Mouse (Mus musculus): ENCODE data around the gene Patj. TPM values are rescaled to one million over a fixed set of nuclear protein-coding genes. Genes with fewer than 3 reads are reported as not detected.

The Patj gene
- polyA plus RNA-seq, 1 experiment = 9.0 TPM

- TF ChIP-seq POLR2A (IDR thresholded peaks at IDR 0.05; ENCODE audit: borderline replicate concordance, extremely low read depth, insufficient read depth, insufficient read length, poor library complexity, severe bottlenecking) (no peak), CTCF (IDR thresholded peaks at IDR 0.05; ENCODE audit: borderline replicate concordance, extremely low read depth, insufficient read depth, insufficient read length) (no peak)
- no peak for DNase-seq (ENCODE audit: low read depth)
These were observed 190.7 kb downstream of the Patj start for GRCm38 (mm10) chr4:98586303-98586702.

- no peak for TF ChIP-seq CTCF (IDR thresholded peaks at IDR 0.05; ENCODE audit: borderline replicate concordance, extremely low read depth, insufficient read depth, insufficient read length)
- TF ChIP-seq POLR2A (IDR thresholded peaks at IDR 0.05; ENCODE audit: borderline replicate concordance, extremely low read depth, insufficient read depth, insufficient read length, poor library complexity, severe bottlenecking) = no peak
- DNase-seq (ENCODE audit: low read depth) = no peak
These were observed 192.1 kb downstream of the Patj start for GRCm38 (mm10) chr4:98587686-98588085.

- TF ChIP-seq CTCF (IDR thresholded peaks at IDR 0.05; ENCODE audit: borderline replicate concordance, extremely low read depth, insufficient read depth, insufficient read length) = no peak
- no peak for TF ChIP-seq POLR2A (IDR thresholded peaks at IDR 0.05; ENCODE audit: borderline replicate concordance, extremely low read depth, insufficient read depth, insufficient read length, poor library complexity, severe bottlenecking)
- no peak for DNase-seq (ENCODE audit: low read depth)
These were observed 198.4 kb downstream of the Patj start for GRCm38 (mm10) chr4:98593961-98594360.

GRCm38 (mm10) chr4:98598546-98598971 lies 203.0 kb downstream of the Patj start:
- TF ChIP-seq CTCF (IDR thresholded peaks at IDR 0.05; ENCODE audit: borderline replicate concordance, extremely low read depth, insufficient read depth, insufficient read length) (no peak), POLR2A (IDR thresholded peaks at IDR 0.05; ENCODE audit: borderline replicate concordance, extremely low read depth, insufficient read depth, insufficient read length, poor library complexity, severe bottlenecking) (no peak)
- DNase-seq (ENCODE audit: low read depth) = peak; percentile 58

GRCm38 (mm10) chr4:98599358-98599757 lies 203.8 kb downstream of the Patj start:
- TF ChIP-seq CTCF (IDR thresholded peaks at IDR 0.05; ENCODE audit: borderline replicate concordance, extremely low read depth, insufficient read depth, insufficient read length) (no peak), POLR2A (IDR thresholded peaks at IDR 0.05; ENCODE audit: borderline replicate concordance, extremely low read depth, insufficient read depth, insufficient read length, poor library complexity, severe bottlenecking) (no peak)
- no peak for DNase-seq (ENCODE audit: low read depth)

GRCm38 (mm10) chr4:98603131-98603530 lies 207.5 kb downstream of the Patj start:
- TF ChIP-seq POLR2A (IDR thresholded peaks at IDR 0.05; ENCODE audit: borderline replicate concordance, extremely low read depth, insufficient read depth, insufficient read length, poor library complexity, severe bottlenecking) = no peak
- TF ChIP-seq CTCF (IDR thresholded peaks at IDR 0.05; ENCODE audit: borderline replicate concordance, extremely low read depth, insufficient read depth, insufficient read length) = no peak
- no peak for DNase-seq (ENCODE audit: low read depth)

GRCm38 (mm10) chr4:98610501-98610900 lies 214.9 kb downstream of the Patj start:
- DNase-seq (ENCODE audit: low read depth) = no peak
- TF ChIP-seq CTCF (IDR thresholded peaks at IDR 0.05; ENCODE audit: borderline replicate concordance, extremely low read depth, insufficient read depth, insufficient read length) (no peak), POLR2A (IDR thresholded peaks at IDR 0.05; ENCODE audit: borderline replicate concordance, extremely low read depth, insufficient read depth, insufficient read length, poor library complexity, severe bottlenecking) (no peak)

GRCm38 (mm10) chr4:98614395-98614794 lies 218.8 kb downstream of the Patj start:
- TF ChIP-seq POLR2A (IDR thresholded peaks at IDR 0.05; ENCODE audit: borderline replicate concordance, extremely low read depth, insufficient read depth, insufficient read length, poor library complexity, severe bottlenecking) (no peak), CTCF (IDR thresholded peaks at IDR 0.05; ENCODE audit: borderline replicate concordance, extremely low read depth, insufficient read depth, insufficient read length) (no peak)
- no peak for DNase-seq (ENCODE audit: low read depth)

- no peak for TF ChIP-seq CTCF (IDR thresholded peaks at IDR 0.05; ENCODE audit: borderline replicate concordance, extremely low read depth, insufficient read depth, insufficient read length)
- TF ChIP-seq POLR2A (IDR thresholded peaks at IDR 0.05; ENCODE audit: borderline replicate concordance, extremely low read depth, insufficient read depth, insufficient read length, poor library complexity, severe bottlenecking) = no peak
These were observed 223.6 kb downstream of the Patj start for GRCm38 (mm10) chr4:98619199-98619598.

GRCm38 (mm10) chr4:98620986-98621784 lies 225.6 kb downstream of the Patj start:
- no peak for TF ChIP-seq POLR2A (IDR thresholded peaks at IDR 0.05; ENCODE audit: borderline replicate concordance, extremely low read depth, insufficient read depth, insufficient read length, poor library complexity, severe bottlenecking)
- no peak for TF ChIP-seq CTCF (IDR thresholded peaks at IDR 0.05; ENCODE audit: borderline replicate concordance, extremely low read depth, insufficient read depth, insufficient read length)
- peak; percentile 69 for DNase-seq (ENCODE audit: low read depth)

More at GRCm38 (mm10) chr4:98619199-98619598, 223.6 kb downstream of the Patj start:
- no peak for DNase-seq (ENCODE audit: low read depth)

GRCm38 (mm10) chr4:98622180-98622579 lies 226.6 kb downstream of the Patj start:
- no peak for TF ChIP-seq CTCF (IDR thresholded peaks at IDR 0.05; ENCODE audit: borderline replicate concordance, extremely low read depth, insufficient read depth, insufficient read length)
- DNase-seq (ENCODE audit: low read depth) = no peak

Data from brain, embryonic 14.5 days (tissue).